Mouse (Mus musculus) adrenal gland, adult 18-20 months (tissue): Measurements from ENCODE around the gene Gm973. TPM values are rescaled to one million over a fixed set of nuclear protein-coding genes. Genes with fewer than 3 reads are reported as not detected.
"Not testable (repeated sequence)": the region's sequence is repeated elsewhere in the genome, so short reads cannot be mapped to it uniquely, and the experiment has no call there.

ENCODE experiments used
- DNase-seq, 2 experiments: peaks; one replicate each; pipeline ENCODE4 v3.0.0; 2021 to 2022; ENCODE audit warnings: low spot score in 2 of 2
- total RNA-seq, 2 experiments: library from RNA; stranded (reverse); gene quantifications; 1 replicate in 1 of 2; 2 replicates in 1 of 2; pipeline ENCODE4 v1.2.3; 2021

The Gm973 gene
- total RNA-seq, 2 experiments from 2014 or later, result 2.7 to 31.5 TPM

- DNase-seq, result no peak
Measured at GRCm38 (mm10) chr1:59619201-59619600, 103.1 kb downstream of the Gm973 start.

DNA sequence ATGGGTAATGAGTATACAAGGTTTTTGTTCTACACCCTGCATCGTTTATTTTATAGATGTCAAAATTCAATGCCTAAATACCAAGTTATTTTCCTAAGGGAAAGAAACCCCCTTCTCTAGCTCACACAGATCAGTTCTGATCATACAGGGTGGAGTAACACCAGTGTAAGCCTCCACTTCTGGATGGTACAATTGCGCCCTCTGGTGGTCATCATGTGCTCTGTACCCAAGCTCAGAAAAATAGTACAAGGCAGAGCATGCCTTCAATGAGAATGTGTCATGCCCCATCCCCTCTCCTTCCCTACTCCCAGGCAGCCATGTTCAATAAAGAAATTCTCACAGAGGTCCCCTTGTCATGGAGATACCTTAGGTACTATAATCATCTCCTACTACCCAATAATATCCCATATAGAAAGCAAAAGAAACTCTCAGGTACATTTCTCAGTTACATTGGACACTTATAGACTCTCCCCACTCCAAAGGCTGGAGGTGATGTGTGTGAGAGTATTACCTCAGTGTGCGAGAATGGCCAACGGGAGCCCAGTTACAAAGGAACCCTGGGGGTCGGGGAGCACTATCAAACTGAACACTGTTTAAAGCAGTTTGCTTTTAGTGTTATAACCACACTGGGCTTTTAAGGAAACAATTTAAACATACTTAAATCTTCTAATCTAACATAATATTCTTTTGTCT lies 107.4 kb downstream of the Gm973 start:
- DNase-seq, result peak; percentile 67 to 68

DNA sequence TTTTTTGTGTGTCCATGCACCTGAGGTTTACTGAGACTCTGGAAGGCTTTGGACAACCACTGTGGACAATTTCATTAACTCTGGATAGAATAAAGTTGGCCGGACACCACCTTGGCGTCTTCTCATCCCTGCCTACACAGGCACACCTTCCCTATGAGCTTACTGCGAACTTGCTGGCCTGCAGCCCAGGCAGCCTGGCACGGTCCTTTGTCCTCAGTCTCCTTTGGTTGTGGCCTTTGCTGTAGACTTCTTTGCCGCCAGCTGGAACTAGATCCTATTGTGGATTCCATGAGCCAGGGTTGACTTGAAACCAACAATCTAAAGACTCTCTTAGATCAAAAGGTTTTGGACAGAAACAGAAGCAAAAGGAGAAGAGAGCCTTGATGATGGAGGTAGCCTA lies 109.3 kb downstream of the Gm973 start:
- no peak for DNase-seq

DNA sequence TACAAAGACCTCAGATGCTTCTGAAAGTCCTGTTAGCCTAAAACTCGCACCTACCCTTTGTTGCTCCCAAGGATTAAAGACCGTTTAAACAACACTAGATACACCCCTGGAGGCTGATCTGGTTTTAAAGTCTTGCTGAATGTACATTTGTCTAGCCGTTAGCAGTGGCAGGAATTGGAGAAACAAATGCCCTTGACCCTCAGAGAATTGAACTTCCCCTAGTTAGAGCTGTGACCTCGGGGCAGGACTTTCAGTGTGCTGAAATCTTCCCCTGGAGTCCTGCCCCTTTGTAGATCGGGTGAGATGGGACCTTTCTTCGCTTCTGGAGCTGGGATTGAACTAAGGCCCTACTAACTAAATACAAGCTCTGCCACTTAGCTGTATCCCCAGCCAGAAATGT lies 113.1 kb downstream of the Gm973 start:
- DNase-seq, result no peak

DNA sequence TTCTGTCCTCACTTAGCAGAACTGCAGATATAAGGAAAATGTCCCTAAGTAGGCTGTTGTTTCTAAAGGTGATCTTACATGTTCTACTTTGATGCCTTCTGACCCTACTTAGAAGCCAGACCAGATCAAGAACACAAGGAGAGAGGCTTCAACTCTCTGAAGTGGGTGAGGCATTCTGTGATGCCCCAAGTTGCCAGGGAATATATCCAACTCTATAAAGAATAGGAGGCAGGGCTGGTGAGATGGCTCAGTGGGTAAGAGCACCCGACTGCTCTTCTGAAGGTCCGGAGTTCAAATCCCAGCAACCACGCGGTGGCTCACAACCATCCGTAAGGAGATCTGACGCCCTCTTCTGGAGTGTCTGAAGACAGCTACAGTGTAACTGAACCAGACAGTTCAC lies 114.3 kb downstream of the Gm973 start:
- DNase-seq, result not testable (repeated sequence)

GRCm38 (mm10) chr1:59631986-59632659 lies 116.1 kb downstream of the Gm973 start:
- DNase-seq, result no peak

GRCm38 (mm10) chr1:59633056-59633455 lies 117.0 kb downstream of the Gm973 start:
- DNase-seq, result no peak

DNA sequence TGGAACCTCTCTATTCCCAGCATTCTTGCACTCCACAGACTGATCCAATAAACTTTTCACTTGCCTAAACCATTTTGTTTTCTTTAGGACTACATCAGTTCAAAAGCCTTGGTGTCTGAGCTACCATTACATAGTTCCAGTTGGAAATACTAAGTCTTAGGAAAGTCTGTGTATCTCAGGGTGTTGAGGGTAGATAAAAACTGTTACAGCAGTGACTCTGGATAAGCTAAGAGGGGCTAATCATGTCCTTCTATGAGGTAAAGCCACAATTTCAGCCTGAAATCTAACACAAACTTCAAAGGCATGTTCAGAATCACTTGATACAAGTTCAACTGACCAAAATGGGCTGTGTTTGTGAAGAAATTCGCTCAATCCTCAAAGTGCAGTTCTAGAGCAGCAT lies 120.3 kb downstream of the Gm973 start:
- no peak for DNase-seq

DNA sequence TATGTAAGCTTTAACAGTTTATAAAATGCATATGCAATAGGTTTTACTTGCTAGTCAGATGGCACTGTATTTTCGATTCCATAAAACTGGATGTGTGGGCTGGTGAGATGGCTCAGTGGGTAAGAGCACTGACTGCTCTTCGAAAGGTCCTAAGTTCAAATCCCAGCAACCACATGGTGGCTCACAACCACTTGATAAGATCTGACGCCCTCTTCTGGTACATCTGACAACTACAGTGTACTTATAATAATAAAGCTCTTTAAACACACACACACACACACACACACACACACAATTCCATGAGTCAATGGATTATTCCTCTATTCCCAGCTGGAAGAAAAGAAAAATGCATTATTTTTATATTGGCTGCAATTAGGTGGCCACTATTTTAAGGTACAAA lies 122.3 kb downstream of the Gm973 start:
- DNase-seq, result no peak

DNA sequence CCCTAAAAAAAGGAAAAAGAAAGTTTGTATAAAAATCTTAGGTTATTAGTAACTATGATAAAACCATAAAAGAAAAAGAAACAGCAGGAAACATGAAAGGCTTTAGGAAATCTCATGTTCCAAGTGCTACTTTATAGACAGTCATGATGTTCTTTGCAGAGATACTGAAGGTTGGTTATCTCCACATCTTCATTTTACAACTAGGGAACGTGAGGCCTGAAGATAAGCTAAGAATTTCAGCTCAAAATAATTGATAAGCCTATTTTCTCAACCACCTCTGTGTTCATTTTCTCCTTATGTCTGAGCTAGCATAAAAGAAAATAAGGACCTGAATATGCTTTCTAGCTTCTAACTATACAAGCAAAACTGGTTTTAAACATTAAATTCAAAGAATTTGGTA lies 126.4 kb downstream of the Gm973 start:
- DNase-seq, result no peak

DNA sequence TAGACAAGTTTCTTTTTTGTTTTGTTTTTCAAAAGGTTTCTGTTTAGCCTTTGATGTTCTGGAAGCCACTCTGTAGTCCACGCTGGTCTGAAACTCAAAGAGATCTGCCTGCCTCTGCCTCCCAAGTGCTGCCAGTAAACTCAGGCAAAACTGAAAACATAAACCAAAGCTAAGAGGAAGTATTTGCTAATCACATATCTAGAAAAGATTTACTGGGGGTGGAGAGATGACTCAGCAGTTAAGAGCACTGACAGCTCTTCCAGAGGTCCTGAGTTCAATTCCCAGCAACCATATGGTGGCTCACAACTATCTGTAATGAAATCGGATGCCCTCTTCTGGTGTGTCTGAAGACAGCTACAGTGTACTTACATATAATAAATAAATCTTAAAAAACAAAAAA lies 130.4 kb downstream of the Gm973 start:
- DNase-seq, result not testable (repeated sequence)

- DNase-seq, result no peak
Measured at GRCm38 (mm10) chr1:59651201-59651819, 135.2 kb downstream of the Gm973 start.

DNA sequence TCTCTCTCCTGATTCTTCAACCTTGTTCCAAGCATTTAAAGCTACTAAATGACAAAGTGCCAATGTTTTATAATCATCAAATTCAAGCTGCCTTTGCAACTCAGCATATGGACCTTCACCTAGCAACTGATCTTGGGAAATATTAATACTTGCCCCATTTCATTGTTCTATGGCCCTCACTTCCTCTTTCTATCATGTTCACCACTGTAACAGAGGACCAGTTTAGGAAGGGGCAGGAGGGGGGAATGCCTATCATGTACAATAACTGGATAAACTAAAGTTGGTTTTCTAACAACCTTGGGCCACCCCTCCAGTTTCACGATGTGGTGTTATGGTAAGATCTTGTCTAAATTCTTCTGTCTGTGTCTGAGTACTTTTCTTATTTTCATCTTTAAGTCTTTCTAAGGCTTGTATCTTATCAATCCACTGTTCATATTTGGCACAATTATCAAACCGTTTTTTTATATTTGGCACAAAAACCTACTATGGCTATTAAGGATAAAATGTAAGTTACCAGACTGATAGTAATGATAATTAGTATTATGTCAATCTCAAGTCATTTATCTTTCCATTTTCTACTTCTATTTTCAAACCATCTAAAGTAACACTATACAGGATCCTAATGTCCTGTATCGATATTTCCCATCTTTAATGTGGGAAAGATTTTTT lies 137.3 kb downstream of the Gm973 start:
- DNase-seq, result no peak

GRCm38 (mm10) chr1:59656244-59657171 lies 140.4 kb downstream of the Gm973 start:
- DNase-seq, result no peak

GRCm38 (mm10) chr1:59663456-59664135 lies 147.5 kb downstream of the Gm973 start:
- DNase-seq, result no peak

GRCm38 (mm10) chr1:59668871-59669270 lies 152.8 kb downstream of the Gm973 start:
- DNase-seq, result no peak

GRCm38 (mm10) chr1:59669962-59670630 lies 154.0 kb downstream of the Gm973 start:
- DNase-seq, result peak; percentile 35 to 52

- DNase-seq, result peak; percentile 80 to 83
Measured at GRCm38 (mm10) chr1:59670641-59671168, 154.6 kb downstream of the Gm973 start, which contains the start of gene Sumo1. Gene Sumo1, minus strand, starts transcription at chr1:59670834.

- DNase-seq, result no peak
Measured at GRCm38 (mm10) chr1:59673661-59674060, 157.6 kb downstream of the Gm973 start.
